Mouse (Mus musculus) stomach, postnatal 0 days (tissue): Measurements from ENCODE around the gene Mob3b. TPM values are rescaled to one million over a fixed set of nuclear protein-coding genes. Genes with fewer than 3 reads are reported as not detected.

Source experiments
- ATAC-seq: fragments of 200-750 bp; cut with Nextera tagmentation; 2 replicates; pipeline ENCODE4 v1.8.0; 2017; ENCODE audit not compliant: low FRiP score, low TSS enrichment
- DNase-seq: peaks from one replicate; pipeline ENCODE4 v3.0.0-alpha.2; 2016; ENCODE audit warnings: low spot score
- H3K27ac ChIP-seq: fragments of 300-500 bp; sonication (generic); replicated peaks from 2 replicates; pipeline ENCODE4 v1.5.1; 2014; ENCODE audit warnings: mild to moderate bottlenecking, control low read depth
- H3K27me3 ChIP-seq: fragments of 300-500 bp; sonication (generic); 2 replicates; pipeline ENCODE4 v1.6.1; 2014; ENCODE audit warnings: low read length; ENCODE audit not compliant: control insufficient read depth, insufficient read depth
- H3K36me3 ChIP-seq: fragments of 300-500 bp; sonication (generic); 2 replicates; pipeline ENCODE4 v1.6.1; 2014; ENCODE audit warnings: low read length, mixed read lengths; ENCODE audit not compliant: control insufficient read depth, insufficient read depth
- H3K4me1 ChIP-seq: fragments of 300-500 bp; sonication (generic); replicated peaks from 2 replicates; pipeline ENCODE4 v1.6.1; 2014; ENCODE audit warnings: antibody characterized with exemption; ENCODE audit not compliant: control insufficient read depth, insufficient read depth
- H3K4me2 ChIP-seq: fragments of 300-500 bp; sonication (generic); replicated peaks from 2 replicates; pipeline ENCODE4 v1.6.1; 2014; ENCODE audit warnings: low read depth, mild to moderate bottlenecking, control low read depth, moderate library complexity
- H3K4me3 ChIP-seq: fragments of 300-500 bp; sonication (generic); 2 replicates; pipeline ENCODE4 v1.5.1; 2014; ENCODE audit warnings: low read depth, low read length, control low read depth
- H3K9ac ChIP-seq: fragments of 300-500 bp; sonication (generic); 2 replicates; pipeline ENCODE4 v1.6.1; 2014; ENCODE audit warnings: mild to moderate bottlenecking, low read length, control low read depth, mixed read lengths
- H3K9me3 ChIP-seq: fragments of 300-500 bp; sonication (generic); 2 replicates; pipeline ENCODE4 v1.6.1; 2016; ENCODE audit warnings: low read length; ENCODE audit not compliant: control insufficient read depth
- CTCF ChIP-seq: IDR thresholded peaks from 2 replicates; pipeline ENCODE4 v1.5.1; 2016; ENCODE audit warnings: antibody characterized with exemption, low read depth, mild to moderate bottlenecking, moderate library complexity
- EP300 ChIP-seq: optimal IDR thresholded peaks from 2 replicates; pipeline ENCODE3; 2016; ENCODE audit warnings: antibody characterized with exemption
- WGBS: fragments of 180-500 bp; shearing (Covaris S2); extraction: QIAGEN DNeasy Blood & Tissue Kit; methylation state at CpG from one replicate; pipeline ENCODE4 v1.1.7; 2014; 5-methylcytosine and 5-hydroxymethylcytosine counted together
- polyA plus RNA-seq: library from polyadenylated mRNA; unstranded; fragments of >200 nt; fragmentation: Nextera tagmentation; extraction: Ambion mirVana; gene quantifications from 2 replicates; pipeline ENCODE4 v1.2.1, GENCODE M21; 2015

The Mob3b gene
- polyA plus RNA-seq, 1 experiment from 2014 or later = 15.0 TPM

GRCm38 (mm10) chr4:35031623-35032022 is 125.7 kb downstream of the Mob3b start:
- Histone ChIP-seq H3K27ac (no peak overlapping the region), H3K36me3 (no peaks in the 10 kb centered on the region), H3K9me3 (no peaks in the 10 kb centered on the region), H3K27me3 (no peaks in the 10 kb centered on the region), H3K4me2 (no peak overlapping the region), H3K4me3 (no peak overlapping the region), H3K4me1 (no peaks in the 10 kb centered on the region), H3K9ac (no peak overlapping the region)
- DNase-seq = no peak
- no peak for ATAC-seq
- TF ChIP-seq CTCF (no peak), EP300 (no peak)
- WGBS = 30% methylated on average over 3 of the region's 3 CpGs

- Histone ChIP-seq H3K4me1 (no peaks in the 10 kb centered on the region), H3K4me3 (no peak overlapping the region), H3K36me3 (no peaks in the 10 kb centered on the region), H3K4me2 (no peak overlapping the region), H3K9ac (no peak overlapping the region), H3K27me3 (no peaks in the 10 kb centered on the region), H3K27ac (no peak overlapping the region), H3K9me3 (no peaks in the 10 kb centered on the region)
- 36% methylated on average over 5 of the region's 5 CpGs for WGBS
- no peak for DNase-seq
- ATAC-seq = no peak
- TF ChIP-seq EP300 (no peak), CTCF (no peak)
Observed at GRCm38 (mm10) chr4:35031141-35031540, 126.1 kb downstream of the Mob3b start.

GRCm38 (mm10) chr4:35018416-35018815 is 138.9 kb downstream of the Mob3b start:
- 86% methylated on average over 1 of the region's 1 CpGs for WGBS
- TF ChIP-seq CTCF = no peak
- H3K9me3 ChIP-seq = no peaks in the 10 kb centered on the region
- H3K4me3 ChIP-seq = no peak overlapping the region
- DNase-seq (no peak), ATAC-seq (no peak)
- no peak overlapping the region for H3K4me2 ChIP-seq
- H3K36me3 ChIP-seq = no peaks in the 10 kb centered on the region
- H3K27ac ChIP-seq = no peak overlapping the region
- no peaks in the 10 kb centered on the region for H3K4me1 ChIP-seq
- H3K9ac ChIP-seq = no peak overlapping the region
- no peaks in the 10 kb centered on the region for H3K27me3 ChIP-seq

GRCm38 (mm10) chr4:35012401-35013307 is 144.6 kb downstream of the Mob3b start:
- DNase-seq = no peak

GRCm38 (mm10) chr4:35006541-35007260 is 150.6 kb downstream of the Mob3b start:
- Histone ChIP-seq H3K4me2 (no peak overlapping the region), H3K27me3 (no peaks in the 10 kb centered on the region), H3K9me3 (no peaks in the 10 kb centered on the region), H3K9ac (no peak overlapping the region), H3K36me3 (no peaks in the 10 kb centered on the region), H3K4me1 (peaks cover 7% of the 10 kb centered on the region), H3K27ac (no peak overlapping the region), H3K4me3 (no peak overlapping the region)
- TF ChIP-seq CTCF = no peak
- TF ChIP-seq EP300 = no peak
- no peak for DNase-seq
- 30% methylated on average over 11 of the region's 11 CpGs for WGBS
- ATAC-seq = no peak

More at GRCm38 (mm10) chr4:35012401-35013307, 144.6 kb downstream of the Mob3b start:
- H3K27ac ChIP-seq = no peak overlapping the region
- H3K27me3 ChIP-seq = no peaks in the 10 kb centered on the region
- H3K9ac ChIP-seq = no peak overlapping the region
- 15% methylated on average over 10 of the region's 10 CpGs for WGBS
- H3K9me3 ChIP-seq = no peaks in the 10 kb centered on the region
- H3K4me2 ChIP-seq = no peak overlapping the region
- ATAC-seq = peak; percentile 74
- H3K36me3 ChIP-seq = no peaks in the 10 kb centered on the region
- H3K4me1 ChIP-seq = no peaks in the 10 kb centered on the region
- TF ChIP-seq EP300 (no peak), CTCF (no peak)
- H3K4me3 ChIP-seq = no peak overlapping the region

- ATAC-seq (no peak), DNase-seq (no peak)
- H3K4me1 ChIP-seq = peaks cover 7% of the 10 kb centered on the region
- H3K9me3 ChIP-seq = no peaks in the 10 kb centered on the region
- no peak overlapping the region for H3K9ac ChIP-seq
- H3K27ac ChIP-seq = no peak overlapping the region
- no peak overlapping the region for H3K4me2 ChIP-seq
- no peaks in the 10 kb centered on the region for H3K27me3 ChIP-seq
- no peaks in the 10 kb centered on the region for H3K36me3 ChIP-seq
- WGBS = 47% methylated on average over 6 of the region's 6 CpGs
- no peak for TF ChIP-seq EP300
- no peak overlapping the region for H3K4me3 ChIP-seq
Observed at GRCm38 (mm10) chr4:35006056-35006455, 151.2 kb downstream of the Mob3b start.
